Mouse (Mus musculus) adrenal gland, postnatal 4 days (tissue): ENCODE measurements around the gene Actr2. TPM values are rescaled to one million over a fixed set of nuclear protein-coding genes. Genes with fewer than 3 reads are reported as not detected.
"Not testable (repeated sequence)": the region's sequence is repeated elsewhere in the genome, so short reads cannot be mapped to it uniquely, and the experiment has no call there.

ENCODE experiments used
- DNase-seq, 2 experiments: peaks; one replicate each; pipeline ENCODE4 v3.0.0; 2021 to 2022; ENCODE audit warnings: low spot score in 2 of 2, mixed read lengths in 2 of 2
- total RNA-seq, 2 experiments: library from RNA; stranded (reverse); gene quantifications; 2 replicates each; pipeline ENCODE4 v1.2.3; 2021

Gene Actr2
- total RNA-seq, 2 experiments from 2014 or later, result 119 to 125 TPM

- DNase-seq, result no peak
Measured at GRCm38 (mm10) chr11:20125423-20125822, 12.7 kb upstream of the Actr2 start.

DNA sequence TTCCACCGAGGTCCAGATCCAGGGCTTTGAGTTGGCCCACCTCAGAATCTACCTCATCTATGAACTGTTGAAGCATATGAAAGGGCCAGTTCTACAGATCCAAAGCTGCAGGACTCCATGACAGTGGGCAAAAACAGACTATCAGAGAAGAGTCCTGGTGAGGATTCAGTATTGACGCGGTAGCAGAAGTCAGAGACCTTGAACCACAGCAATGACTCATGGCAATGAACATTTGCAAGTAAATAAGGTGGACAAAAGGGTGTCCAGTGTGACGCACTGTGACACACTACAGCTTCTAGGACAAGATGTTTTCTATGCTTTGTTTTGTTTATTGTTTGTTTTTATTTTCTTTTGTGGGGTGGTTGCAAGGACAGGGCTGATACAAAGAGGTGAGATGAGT lies 4.0 kb upstream of the Actr2 start:
- no peak for DNase-seq

DNA sequence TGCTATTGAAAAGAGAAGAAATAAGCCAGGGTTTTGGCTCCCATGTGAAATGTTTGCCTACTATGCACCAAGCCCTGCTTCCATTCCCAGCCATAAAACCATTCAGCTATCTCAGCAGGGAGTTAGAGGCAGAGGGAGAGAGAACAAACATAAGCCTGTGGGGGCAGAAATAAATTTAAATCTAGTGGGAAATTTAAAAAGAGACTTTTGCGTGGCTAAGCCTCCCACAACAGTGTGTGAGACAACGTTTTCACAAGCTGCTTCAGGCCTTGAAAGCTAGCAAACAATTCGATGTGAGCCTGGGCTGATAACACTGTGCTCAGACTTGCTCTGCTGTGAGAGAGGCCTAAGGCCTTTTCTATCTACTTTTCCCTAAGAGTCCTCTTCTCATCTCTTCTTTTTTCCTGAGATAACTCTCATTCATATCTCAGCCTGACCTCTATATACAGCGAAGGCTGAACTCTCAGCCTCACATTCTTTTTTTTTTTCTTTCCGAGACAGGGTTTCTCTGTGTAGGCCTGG lies 3.4 kb upstream of the Actr2 start:
- DNase-seq, result no peak

- DNase-seq, result peak; percentile 40 to 72
Measured at GRCm38 (mm10) chr11:20112006-20112740, 540 bp downstream of the Actr2 start.

DNA sequence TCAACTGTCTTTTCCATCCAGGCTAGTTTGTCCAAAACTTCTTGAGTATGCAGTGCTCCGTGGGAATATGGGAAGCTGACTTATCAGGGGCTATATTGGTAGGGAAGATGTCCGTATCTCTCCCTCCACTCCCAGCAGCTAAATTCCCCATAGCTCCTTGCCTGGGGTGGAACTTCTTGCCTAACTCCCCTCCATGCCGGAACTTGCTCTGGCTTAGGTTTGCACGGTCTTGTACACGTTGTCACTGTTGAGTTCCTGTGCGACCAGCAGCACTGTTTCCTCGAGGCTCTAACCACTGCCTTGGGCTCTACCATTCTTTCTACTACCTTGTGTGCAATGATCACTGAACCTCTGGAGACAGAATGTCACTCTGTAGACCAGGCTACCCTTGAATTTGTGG lies 4.6 kb downstream of the Actr2 start:
- DNase-seq, result no peak

DNA sequence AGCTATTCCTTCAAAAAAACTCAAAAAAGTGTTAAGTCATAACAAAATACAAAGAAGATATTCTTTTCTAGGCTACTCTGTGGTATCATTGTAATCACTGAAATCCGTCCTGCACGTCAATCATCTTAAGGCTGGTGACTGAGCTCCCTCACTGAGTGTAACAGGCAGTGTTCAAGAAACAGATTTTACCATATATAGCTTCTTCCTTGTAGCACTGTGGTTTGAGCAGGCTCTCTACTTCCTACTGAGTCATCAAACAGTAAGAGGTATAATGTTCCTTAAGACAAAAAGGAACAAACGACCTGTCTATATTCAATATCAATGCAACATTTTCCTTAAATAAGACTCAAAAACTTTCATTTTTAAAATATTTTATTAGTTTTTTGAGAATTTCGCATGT lies 5.0 kb downstream of the Actr2 start:
- no peak for DNase-seq

DNA sequence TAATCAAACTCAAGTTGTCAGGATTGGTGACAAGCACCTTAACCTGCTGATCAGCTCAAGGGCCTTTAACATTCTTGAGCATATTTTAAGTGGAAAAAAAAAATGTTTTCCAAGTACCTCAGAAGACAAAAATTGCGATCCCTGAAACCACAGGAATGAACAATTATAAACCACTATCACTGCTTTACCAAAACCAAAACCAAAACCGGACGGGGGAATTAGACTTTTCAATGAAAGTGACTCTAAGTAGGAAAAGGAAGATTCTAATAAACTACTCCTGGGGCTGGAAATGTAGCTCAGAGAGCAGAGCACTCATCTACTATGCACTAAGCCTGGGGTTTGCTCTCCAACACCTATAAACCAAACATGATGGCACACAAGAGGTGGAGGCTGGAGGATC lies 5.8 kb downstream of the Actr2 start:
- no peak for DNase-seq

GRCm38 (mm10) chr11:20103949-20104348 lies 8.8 kb downstream of the Actr2 start:
- DNase-seq, result no peak

DNA sequence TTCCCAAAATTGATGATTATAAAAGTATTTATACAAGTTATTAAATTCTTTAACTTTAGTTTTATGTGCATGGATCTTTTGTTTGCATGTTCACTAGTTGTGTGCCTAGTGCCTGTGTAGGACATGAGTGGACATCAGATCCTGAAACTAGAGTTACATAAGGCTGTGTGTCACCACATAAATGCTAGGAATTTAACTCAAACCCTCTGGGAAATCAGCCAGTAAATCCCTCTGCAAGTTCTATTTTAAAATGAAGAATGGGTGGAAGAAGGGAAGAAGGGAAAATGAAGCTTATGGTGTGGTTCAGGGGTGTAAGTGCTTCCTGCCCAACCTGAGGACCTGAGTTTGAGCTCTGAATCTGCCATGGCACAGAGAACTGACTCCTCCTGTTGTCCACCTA lies 26.4 kb downstream of the Actr2 start:
- no peak for DNase-seq

GRCm38 (mm10) chr11:20085635-20086034 lies 27.1 kb downstream of the Actr2 start:
- no peak for DNase-seq

- no peak for DNase-seq
Measured at GRCm38 (mm10) chr11:20075415-20075814, 37.3 kb downstream of the Actr2 start.

DNA sequence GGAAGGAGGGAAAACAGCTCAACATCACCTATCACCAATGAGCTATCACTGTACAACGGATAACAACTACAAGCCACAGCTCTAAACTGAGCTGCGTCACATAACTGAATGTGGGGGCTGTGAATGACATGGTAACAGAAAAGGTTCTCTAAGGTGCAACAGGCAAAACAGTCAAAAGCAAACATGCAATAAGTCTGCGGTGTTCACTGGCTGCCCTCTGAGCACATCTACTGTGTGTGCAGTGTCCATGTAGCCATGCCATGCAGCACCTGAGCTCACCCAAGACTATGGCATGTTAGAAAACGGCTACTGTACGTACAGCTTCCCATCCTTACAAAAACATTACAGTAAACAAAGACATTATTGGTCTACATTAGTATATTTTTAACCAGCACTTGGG lies 39.9 kb downstream of the Actr2 start:
- no peak for DNase-seq

- no peak for DNase-seq
Measured at GRCm38 (mm10) chr11:20072174-20072573, 40.5 kb downstream of the Actr2 start.

DNA sequence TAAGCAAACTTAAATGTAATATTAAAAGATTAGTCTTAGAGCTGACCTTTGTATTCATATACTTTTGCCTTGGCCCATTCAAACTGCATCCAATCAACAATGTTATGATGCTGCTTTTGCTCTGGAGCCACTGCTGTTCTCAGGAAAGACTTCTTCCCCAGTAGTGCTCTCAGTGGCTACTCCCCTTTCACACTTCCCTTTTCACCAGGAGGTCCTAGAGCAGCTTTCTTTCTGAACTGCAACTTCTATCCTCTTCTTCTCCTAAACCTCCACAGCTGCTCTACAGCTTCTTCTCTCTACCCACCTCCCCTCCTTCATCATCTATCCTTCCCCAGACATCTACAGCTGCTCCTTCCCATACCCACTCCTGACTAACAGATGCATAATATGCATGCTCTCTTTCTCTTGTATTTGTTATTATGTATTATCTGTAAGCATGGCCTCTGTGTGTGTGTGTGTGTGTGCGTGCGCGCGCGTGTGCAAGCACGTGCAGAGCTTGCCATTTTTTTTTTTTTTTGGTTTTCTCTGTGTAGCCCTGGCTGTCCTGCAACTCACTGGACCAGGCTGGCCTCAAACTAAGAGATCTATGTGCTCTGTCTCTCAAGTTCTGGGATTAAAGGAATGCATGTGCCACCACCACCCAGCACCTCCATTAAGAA lies 44.2 kb downstream of the Actr2 start:
- DNase-seq, result no peak

- no peak for DNase-seq
Measured at GRCm38 (mm10) chr11:20067521-20067920, 45.2 kb downstream of the Actr2 start.

DNA sequence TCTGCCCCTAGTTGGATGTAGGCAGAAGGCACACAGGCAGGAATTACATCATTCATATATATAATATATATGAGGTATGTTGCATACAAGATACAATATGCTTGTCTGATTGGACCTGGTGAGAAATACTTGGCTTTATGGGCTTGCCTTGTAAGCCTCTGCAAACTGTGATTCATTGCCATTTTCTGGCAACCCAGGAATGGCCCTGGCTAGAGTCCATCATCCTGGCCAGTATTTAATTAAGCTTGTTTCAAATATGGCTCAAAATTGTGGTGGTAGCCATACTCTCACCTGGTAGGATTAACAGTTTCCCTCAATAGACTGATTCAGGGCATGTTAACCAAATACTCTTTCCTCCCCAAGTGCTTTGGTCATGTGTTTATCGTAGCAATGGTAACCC lies 46.6 kb downstream of the Actr2 start:
- no peak for DNase-seq

- no peak for DNase-seq
Measured at GRCm38 (mm10) chr11:20064926-20065325, 47.8 kb downstream of the Actr2 start.

- DNase-seq, result not testable (repeated sequence)
Measured at GRCm38 (mm10) chr11:20064086-20064485, 48.6 kb downstream of the Actr2 start.

GRCm38 (mm10) chr11:20062801-20063200 lies 49.9 kb downstream of the Actr2 start:
- not testable (repeated sequence) for DNase-seq

- no peak for DNase-seq
Measured at GRCm38 (mm10) chr11:20059736-20060135, 53.0 kb downstream of the Actr2 start.

- DNase-seq, result no peak
Measured at GRCm38 (mm10) chr11:20057429-20057828, 55.3 kb downstream of the Actr2 start.

- no peak for DNase-seq
Measured at GRCm38 (mm10) chr11:20056168-20056567, 56.5 kb downstream of the Actr2 start.

DNA sequence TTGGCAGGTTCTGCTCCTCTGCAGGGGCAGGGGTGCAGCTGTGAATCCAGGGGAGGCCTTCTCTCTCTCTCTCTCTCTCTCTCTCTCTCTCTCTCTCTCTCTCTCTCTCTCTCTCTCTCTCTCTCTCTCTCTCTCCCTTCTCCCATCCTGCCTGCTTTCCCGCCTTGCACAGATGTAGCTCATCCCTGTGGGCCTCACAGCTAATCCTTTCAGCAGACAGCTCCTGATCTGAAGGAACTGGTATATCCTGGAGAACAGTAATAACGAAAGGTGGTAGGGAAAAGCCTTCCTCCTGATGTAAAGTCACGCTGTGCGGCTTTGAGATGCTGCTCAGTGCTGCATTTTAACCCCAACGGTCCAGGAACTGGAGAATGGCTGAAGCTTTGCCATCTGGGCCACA lies 58.1 kb downstream of the Actr2 start:
- no peak for DNase-seq
